Mouse (Mus musculus): Measurements from ENCODE around the gene Med13l.

GRCm38 (mm10) chr5:118769143-118769542 lies 208.7 kb downstream of the Med13l start:
- TF ChIP-seq CTCF (IDR thresholded peaks at IDR 0.05; ENCODE audit: control insufficient read depth, insufficient read depth, insufficient replicate concordance, low read depth, low read length) (no peak), POLR2A (IDR thresholded peaks at IDR 0.05; ENCODE audit: control insufficient read depth, low read depth, low read length) (no peak)

Measured in testis, adult 2 months (tissue).